Mouse (Mus musculus) lung, postnatal 0 days (tissue): ENCODE measurements around the gene Prrc2a.

Source experiments
- CTCF ChIP-seq: IDR thresholded peaks from 2 replicates; pipeline ENCODE4 v1.5.1; 2016; ENCODE audit warnings: antibody characterized with exemption, mild to moderate bottlenecking
- EP300 ChIP-seq: IDR thresholded peaks from 2 replicates; pipeline ENCODE4 v1.6.1; 2016; ENCODE audit warnings: antibody characterized with exemption, mild to moderate bottlenecking, control low read depth

DNA sequence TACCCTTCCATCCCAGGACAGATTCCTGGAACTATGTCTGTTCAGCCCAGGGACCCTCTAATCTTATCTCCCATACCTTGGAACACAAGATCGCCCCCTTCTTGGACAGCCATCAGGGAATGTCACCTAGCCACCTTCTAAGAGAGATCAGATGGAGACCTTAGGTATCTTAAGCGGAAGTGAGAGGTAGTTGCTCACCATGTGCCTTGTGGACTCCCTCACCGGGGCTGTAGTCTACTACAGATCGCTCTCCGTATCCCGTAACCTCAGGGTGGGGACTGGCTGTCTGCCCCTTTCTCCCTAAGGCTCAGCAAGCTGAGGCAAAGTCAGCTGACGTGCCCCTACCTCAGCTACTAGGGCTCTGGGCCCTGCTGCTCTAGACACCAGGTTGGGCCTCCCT is 60.6 kb downstream of the Prrc2a start:
- TF ChIP-seq CTCF (no peak), EP300 (no peak)
